Mouse (Mus musculus): ENCODE data around the gene Tmem191c.

Gene Tmem191c

DNA sequence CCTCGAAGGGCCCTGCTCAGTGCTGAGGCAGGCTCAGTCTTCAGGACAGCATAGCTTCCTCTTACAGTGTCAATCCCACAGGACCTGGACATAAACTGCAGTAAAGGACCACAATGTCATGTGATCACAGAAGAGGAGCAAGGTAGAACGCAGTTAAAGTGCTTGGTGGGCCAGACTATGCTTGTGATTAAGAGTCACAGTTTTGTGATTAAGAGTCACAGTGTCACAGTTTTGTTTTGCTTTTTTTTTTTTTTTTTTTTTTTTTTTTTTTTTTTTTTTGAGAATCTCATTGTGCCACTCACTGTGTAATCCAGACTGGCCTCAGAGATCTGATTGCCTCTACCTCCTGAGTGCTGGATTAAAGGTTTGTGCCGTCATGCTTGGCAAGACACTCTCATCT is 9.8 kb upstream of the Tmem191c start:
- ATAC-seq (ENCODE audit: low TSS enrichment), result no peak

DNA sequence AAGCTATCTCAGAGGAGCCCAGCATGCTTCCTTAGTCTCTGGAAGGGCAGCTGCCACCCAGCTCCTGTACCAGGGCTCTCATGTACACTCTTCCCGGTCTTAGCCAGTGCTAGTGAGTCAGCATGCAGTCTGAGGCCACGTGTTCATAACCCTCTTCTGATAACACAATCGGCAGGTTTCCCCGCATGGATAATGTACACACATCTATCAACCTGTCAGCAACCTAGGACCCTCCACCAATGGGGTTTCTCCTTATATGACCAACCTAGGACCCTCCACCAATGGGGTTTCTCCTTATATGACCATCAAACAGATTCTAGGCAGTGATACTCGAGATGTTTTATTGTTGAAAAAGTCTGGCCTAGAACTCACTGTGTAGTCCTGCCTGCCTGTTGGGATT is 7.9 kb upstream of the Tmem191c start:
- ATAC-seq (ENCODE audit: low TSS enrichment), result no peak

- no peak for ATAC-seq (ENCODE audit: low TSS enrichment)
These were observed 6.0 kb upstream of the Tmem191c start for GRCm38 (mm10) chr16:17269872-17270271.

DNA sequence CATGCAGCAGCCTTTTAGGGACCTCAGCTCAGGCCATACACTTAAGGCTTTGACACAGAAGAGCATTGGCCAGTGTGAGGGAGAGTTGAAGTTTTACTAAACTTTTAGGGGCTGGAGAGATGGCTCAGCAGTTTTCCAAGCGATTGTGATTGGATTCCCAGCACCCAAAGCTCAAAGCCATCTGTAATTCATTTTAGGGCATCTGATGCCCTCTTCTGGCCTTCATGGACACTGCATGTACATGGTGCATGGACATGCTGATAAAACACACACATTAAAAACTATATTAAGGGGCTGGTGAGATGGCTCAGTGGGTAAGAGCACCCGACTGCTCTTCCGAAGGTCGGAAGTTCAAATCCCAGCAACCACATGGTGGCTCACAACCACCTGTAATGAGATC is 4.8 kb upstream of the Tmem191c start:
- ATAC-seq (ENCODE audit: low TSS enrichment), result no peak

- no peak for ATAC-seq (ENCODE audit: low TSS enrichment)
These were observed 4.0 kb upstream of the Tmem191c start for GRCm38 (mm10) chr16:17271856-17272255.

DNA sequence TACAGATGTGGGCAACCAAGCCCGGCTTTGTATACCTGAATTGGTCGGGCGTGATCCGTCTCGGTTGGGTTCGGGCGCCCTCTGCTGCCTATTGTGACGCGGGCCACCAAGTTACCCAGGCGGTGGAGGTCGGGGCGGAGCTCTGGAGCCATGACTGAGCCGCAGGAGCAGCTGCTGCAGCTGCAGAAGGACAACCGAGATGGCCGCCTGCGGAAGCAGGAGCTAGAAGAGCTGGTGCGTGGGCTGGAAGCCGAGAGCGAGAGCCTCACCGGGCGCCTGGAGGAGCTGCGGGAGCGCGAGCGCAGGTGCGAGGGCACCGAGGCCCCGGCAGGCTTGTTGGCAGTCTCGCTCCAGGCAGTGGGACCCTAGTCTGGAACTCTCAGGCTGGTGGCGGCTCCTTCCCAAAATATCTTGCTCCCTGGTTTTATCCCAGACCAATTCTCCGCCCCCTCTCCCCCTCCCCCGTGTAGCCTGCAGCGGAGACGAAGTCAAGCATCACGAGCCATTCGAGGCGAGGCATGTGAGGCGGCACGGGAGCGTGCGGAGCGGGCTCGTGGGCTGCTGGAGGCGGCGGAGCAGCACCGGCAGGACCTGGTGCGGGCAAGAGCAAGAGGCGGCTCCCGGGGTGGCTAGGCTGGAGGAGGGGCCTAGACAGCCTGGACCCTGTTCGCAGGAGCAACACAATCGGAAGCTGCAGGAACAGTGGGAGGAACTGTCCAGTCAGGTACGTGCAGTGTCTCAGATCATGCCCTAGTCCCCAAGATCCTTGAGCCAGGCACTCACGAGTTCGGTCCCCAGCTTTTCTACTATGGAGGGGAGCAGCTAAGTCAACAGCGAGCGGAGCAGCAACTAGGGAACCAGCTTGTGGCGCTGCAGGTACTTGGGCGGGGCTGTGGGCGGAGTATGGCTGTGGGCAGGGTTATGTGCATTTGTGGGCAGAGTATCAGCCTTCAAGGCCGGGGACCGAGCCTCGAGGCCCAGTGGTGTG is 581 bp downstream of the Tmem191c start:
- ATAC-seq (ENCODE audit: low TSS enrichment), result peak; percentile 70

DNA sequence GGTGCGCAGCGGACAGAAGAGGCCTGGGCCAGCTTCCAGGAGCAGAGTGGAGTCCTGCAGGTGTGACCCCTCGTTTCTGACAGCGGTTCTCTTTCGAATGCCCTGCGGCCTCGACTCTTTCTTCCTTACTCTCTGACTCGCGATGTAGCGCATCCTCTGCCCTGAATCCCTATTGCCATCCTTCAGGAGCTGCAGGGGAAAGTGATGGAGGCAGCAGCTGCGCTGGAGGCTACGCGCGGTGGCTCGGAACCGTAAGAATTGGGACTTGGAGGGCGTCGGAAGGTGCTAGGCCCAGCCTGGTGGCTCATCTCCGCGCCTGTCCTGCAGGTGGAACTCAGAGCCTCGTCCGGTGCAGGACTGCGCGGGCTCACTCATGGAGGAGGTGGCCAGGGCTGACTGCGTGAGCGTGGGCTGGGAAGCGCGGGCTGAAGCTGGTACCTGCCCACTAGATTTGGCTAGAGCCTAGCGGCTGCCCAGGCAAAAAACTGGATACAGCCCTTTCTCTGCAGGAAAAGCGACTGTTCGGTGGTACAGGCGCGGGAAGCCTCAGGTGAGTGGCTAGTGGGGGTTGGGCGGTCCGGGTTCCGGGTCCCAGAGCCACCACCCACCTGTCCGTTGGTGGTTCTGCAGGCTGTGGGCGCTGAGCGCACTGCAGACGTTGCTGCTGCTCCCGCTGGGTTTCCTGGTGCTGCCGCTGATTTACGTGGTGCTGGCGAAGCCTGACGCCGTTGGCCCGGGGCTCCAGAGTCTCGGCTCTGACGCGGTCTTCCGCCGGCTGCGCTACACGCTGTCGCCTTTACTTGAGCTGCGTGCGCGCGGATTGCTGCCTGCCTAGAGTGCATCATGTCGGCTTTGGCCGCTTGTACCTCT is 1.7 kb downstream of the Tmem191c start:
- peak; percentile 47 for ATAC-seq (ENCODE audit: low TSS enrichment)

GRCm38 (mm10) chr16:17280471-17280870 is 4.6 kb downstream of the Tmem191c start:
- no peak for ATAC-seq (ENCODE audit: low TSS enrichment)

GRCm38 (mm10) chr16:17283151-17283550 is 7.3 kb downstream of the Tmem191c start:
- no peak for ATAC-seq (ENCODE audit: low TSS enrichment)

- ATAC-seq (ENCODE audit: low TSS enrichment), result no peak
These were observed 11.2 kb downstream of the Tmem191c start for GRCm38 (mm10) chr16:17287103-17287502.

- ATAC-seq (ENCODE audit: low TSS enrichment), result no peak
These were observed 15.1 kb downstream of the Tmem191c start for GRCm38 (mm10) chr16:17291016-17291415.

- no peak for ATAC-seq (ENCODE audit: low TSS enrichment)
These were observed 16.9 kb downstream of the Tmem191c start for GRCm38 (mm10) chr16:17292751-17293150.

DNA sequence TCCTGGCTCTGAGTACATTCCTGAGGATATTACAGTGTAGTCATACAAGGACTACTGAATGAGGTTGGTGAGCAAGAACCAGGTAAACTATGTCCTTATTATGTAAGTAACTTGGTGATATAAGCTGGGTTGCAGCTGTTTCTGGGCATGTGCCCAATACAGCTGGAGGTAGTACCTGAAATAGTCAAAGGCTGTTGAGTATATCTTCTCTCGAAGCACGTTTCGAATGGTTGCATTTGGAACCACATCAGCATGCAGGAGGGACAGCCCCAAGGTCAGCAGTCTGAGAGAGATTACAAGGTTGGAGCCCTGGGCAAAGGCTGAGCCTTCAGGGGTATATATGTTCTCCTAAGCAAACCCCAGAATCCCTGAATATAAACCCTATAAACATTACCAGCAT is 24.9 kb downstream of the Tmem191c start:
- ATAC-seq (ENCODE audit: low TSS enrichment), result no peak

DNA sequence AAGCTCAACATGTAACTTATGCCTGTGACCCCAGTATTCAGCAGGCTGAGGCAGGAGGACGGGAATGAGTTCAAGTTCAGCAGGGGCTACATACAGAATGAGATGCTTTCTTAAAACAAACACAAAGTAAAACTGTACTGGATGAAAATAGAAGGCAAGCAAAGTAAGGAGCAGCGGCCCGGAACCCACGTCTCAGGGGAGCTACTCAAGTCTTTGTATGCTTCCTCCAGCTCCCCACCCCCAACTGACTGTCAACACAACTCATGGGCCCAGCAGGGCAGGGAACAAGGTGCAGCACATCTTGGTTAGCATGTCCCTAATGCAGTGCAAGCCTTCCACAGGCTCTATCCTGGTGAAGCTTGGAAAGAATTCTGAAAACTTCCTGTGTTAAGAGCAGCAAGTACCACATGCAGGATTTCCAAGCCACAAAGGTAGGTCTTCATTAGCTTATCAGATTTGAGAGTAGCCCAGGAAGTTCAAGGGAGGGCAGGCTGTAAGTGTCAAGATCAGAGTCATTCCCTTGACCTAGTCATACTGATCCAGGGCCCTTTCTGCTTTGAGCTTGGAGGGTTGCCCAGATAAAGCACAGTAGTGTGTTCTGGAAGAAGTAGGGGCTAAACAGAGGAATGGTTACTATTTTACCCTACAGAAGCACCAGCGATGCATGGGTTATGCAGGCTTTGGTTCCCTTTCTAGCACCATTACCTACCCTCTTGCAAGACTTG is 27.8 kb downstream of the Tmem191c start:
- ATAC-seq (ENCODE audit: low TSS enrichment), result no peak

- ATAC-seq (ENCODE audit: low TSS enrichment), result peak; percentile 34; the same call in 1 of the 2 replicates
These were observed 31.6 kb downstream of the Tmem191c start for GRCm38 (mm10) chr16:17307461-17307860.

DNA sequence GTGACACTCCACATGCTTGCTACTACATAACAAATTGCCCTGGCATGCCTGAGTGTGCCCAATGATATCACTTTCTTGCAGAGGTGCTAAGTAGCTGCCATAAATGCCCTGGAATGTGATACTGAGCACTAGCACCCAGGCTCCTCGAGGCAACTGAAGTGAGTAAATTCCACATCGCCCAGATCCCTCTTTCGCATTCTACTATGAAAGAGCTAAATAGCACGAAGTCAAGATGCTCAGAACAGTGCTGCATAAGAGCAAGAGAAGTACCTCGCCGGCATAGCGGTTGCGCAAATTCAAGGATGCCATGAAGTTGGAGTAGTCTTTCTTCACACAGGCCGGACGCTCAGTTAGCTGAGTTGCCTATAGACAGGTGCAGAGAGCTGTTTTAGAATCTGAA is 33.2 kb downstream of the Tmem191c start:
- ATAC-seq (ENCODE audit: low TSS enrichment), result no peak

DNA sequence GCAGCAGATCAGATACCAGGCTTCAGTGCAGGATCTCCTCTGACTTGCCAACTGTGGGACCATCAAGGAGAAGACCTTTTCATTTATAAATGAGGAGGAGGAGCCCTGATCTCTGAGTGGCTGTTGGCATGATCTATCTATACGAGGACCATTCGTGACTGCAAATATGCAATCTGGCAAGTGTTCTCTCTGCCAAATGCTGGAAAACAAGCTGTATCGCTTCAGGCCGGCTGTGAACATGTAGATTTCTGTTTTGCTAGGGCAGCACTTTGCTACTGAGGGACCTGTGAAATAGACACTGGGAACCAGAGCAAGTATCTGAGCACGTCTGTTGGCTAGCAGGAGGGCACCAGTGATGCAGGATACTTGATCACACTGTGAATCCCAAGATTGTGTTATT is 36.7 kb downstream of the Tmem191c start:
- no peak for ATAC-seq (ENCODE audit: low TSS enrichment)

DNA sequence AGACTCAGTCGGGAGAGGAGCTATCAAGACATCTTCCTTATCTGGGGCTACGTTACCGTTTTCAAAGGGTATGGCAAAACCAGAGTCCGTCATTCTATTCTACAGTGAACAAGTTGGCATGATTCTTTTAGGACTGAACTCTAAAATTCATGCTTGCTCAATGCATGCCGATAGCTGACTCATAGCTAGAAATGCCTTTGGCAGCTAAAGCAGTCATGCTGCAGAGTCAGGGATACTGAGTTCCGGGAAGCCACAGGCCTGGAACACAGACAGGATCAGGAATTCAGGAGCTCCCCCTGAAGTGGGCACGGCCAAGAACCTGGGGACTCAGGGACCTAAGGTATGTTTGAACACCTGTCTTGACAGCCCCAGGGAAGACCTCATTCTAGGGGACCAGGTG is 40.7 kb downstream of the Tmem191c start:
- peak; percentile 80 for ATAC-seq (ENCODE audit: low TSS enrichment)

GRCm38 (mm10) chr16:17321481-17321880 is 45.6 kb downstream of the Tmem191c start:
- ATAC-seq (ENCODE audit: low TSS enrichment), result peak; percentile 29; the same call in 1 of the 2 replicates

DNA sequence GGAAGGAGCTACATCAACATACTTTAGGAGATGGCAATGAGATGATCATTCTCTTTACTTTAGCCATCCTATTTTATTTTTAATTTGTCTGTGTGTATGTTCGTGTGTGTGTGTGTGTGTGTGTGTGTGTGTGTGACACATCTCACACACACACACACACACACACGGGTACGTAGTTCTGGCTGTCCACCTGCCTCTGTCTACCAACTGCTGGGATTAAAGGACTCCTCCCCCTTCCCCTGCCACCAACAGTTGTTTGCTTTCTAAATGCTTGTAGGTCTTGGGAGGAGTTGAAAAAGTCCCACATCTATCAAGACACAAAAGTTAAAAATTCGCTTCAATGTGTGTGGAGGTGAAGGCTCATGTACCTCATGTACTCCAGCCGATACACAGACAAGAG is 48.9 kb downstream of the Tmem191c start:
- ATAC-seq (ENCODE audit: low TSS enrichment), result no peak

- ATAC-seq (ENCODE audit: low TSS enrichment), result no peak
These were observed 50.2 kb downstream of the Tmem191c start for GRCm38 (mm10) chr16:17326064-17326463.

All from frontal cortex, adult (tissue).